Comparison of ENCODE assay signal across 9 mouse cellular contexts in genomic region chr4:106939919-106940227, GRCm38 (mm10). TPM values are rescaled to one million over a fixed set of nuclear protein-coding genes. Genes with fewer than 3 reads are reported as not detected.
DNase-seq lines count a peak whose midpoint lies in the region; ATAC-seq and TF ChIP-seq lines count a peak whose summit lies in the region.
"Had no signal": no experiment of that assay in that cellular context is flagged by ENCODE, and none has a peak within 500 bp of the region (broad histone marks: within the 10 kb centered on the region; RNA-seq: fewer than 3 reads in every experiment).

No protein-coding gene starts in this region.

- 0 out of 2 replicates have a peak overlapping the region, but pooled peaks have one; percentile 22 for H3K9ac ChIP-seq in heart, embryonic 11.5 days (ENCODE audit: low read depth, low read length)
- no peak overlapping the region for H3K9ac ChIP-seq in lung, embryonic 15.5 days
- no peak overlapping the region for H3K9ac ChIP-seq in hindbrain, postnatal 0 days (replicated peaks; ENCODE audit: low read length)
- H3K9ac ChIP-seq in neural tube, embryonic 15.5 days (replicated peaks) = no peak overlapping the region

- H3K36me3 ChIP-seq in heart, embryonic 11.5 days (ENCODE audit: control insufficient read depth, insufficient read depth, low read length) = peaks cover 3% of the 10 kb centered on the region; the same call in 1 of the 2 replicates
- peaks cover 5% of the 10 kb centered on the region; the same call in 1 of the 2 replicates for H3K36me3 ChIP-seq in lung, embryonic 15.5 days
- H3K36me3 ChIP-seq in hindbrain, postnatal 0 days (ENCODE audit: insufficient read depth, low read length) = no peaks in the 10 kb centered on the region
- H3K36me3 ChIP-seq in neural tube, embryonic 15.5 days = no peaks in the 10 kb centered on the region

- no peak overlapping the region for H3K4me2 ChIP-seq in heart, embryonic 11.5 days
- no peak overlapping the region for H3K4me2 ChIP-seq in lung, embryonic 15.5 days
- H3K4me2 ChIP-seq in hindbrain, postnatal 0 days (ENCODE audit: low read depth, low read length) = 0 out of 2 replicates have a peak overlapping the region, but pooled peaks have one; percentile 1
- 0 out of 2 replicates have a peak overlapping the region, but pooled peaks have one; percentile 1 for H3K4me2 ChIP-seq in neural tube, embryonic 15.5 days

- ATAC-seq in heart, embryonic 11.5 days (replicated peaks; ENCODE audit: insufficient number of reproducible peaks, low FRiP score, low TSS enrichment) = no peak
- ATAC-seq in lung, embryonic 15.5 days (ENCODE audit: borderline replicate concordance, extremely low read depth, low FRiP score, low TSS enrichment) = no peak
- ATAC-seq in hindbrain, postnatal 0 days = peak; percentile 48
- ATAC-seq in neural tube, embryonic 15.5 days (ENCODE audit: low FRiP score) = no peak

- H3K9me3 ChIP-seq in heart, embryonic 11.5 days (replicated peaks; ENCODE audit: control insufficient read depth, low read length) = no peaks in the 10 kb centered on the region
- no peaks in the 10 kb centered on the region for H3K9me3 ChIP-seq in lung, embryonic 15.5 days
- H3K9me3 ChIP-seq in hindbrain, postnatal 0 days (ENCODE audit: low read length) = no peaks in the 10 kb centered on the region
- no peaks in the 10 kb centered on the region for H3K9me3 ChIP-seq in neural tube, embryonic 15.5 days (replicated peaks)

- TF ChIP-seq CTCF in hindbrain, postnatal 0 days (IDR thresholded peaks at IDR 0.05; ENCODE audit: low read depth) = no peak

- peaks cover 87% of the 10 kb centered on the region for H3K4me1 ChIP-seq in heart, embryonic 11.5 days (ENCODE audit: control insufficient read depth, insufficient read depth, low read length)
- H3K4me1 ChIP-seq in lung, embryonic 15.5 days = peaks cover 72% of the 10 kb centered on the region
- peaks cover 75% of the 10 kb centered on the region for H3K4me1 ChIP-seq in hindbrain, postnatal 0 days (ENCODE audit: insufficient read depth, low read length)
- H3K4me1 ChIP-seq in neural tube, embryonic 15.5 days = peaks cover 96% of the 10 kb centered on the region

- H3K4me3 ChIP-seq in heart, embryonic 11.5 days (ENCODE audit: low read depth, low read length) = no peak overlapping the region
- H3K4me3 ChIP-seq in lung, embryonic 15.5 days = no peak overlapping the region
- H3K4me3 ChIP-seq in hindbrain, postnatal 0 days (ENCODE audit: low read length) = no peak overlapping the region
- no peak overlapping the region for H3K4me3 ChIP-seq in neural tube, embryonic 15.5 days (replicated peaks)
- H3K4me3 ChIP-seq: myocyte had no signal

- WGBS in heart, embryonic 11.5 days (ENCODE audit: insufficient replicate concordance) = 61% methylated on average over 4 of the region's 4 CpGs
- WGBS in lung, embryonic 15.5 days = 39% methylated on average over 4 of the region's 4 CpGs
- 13% methylated on average over 4 of the region's 4 CpGs for WGBS in hindbrain, postnatal 0 days
- WGBS in neural tube, embryonic 15.5 days = 20% methylated on average over 4 of the region's 4 CpGs

- no peak for DNase-seq in heart, adult 18-20 months
- DNase-seq in lung, adult 18-20 months = no peak
- DNase-seq in hindbrain, postnatal 0 days (ENCODE audit: low spot score) = no peak
- DNase-seq in Muller cell, postnatal 12 days (ENCODE audit: inconsistent ontology term) = no peak
- no peak for DNase-seq in lung, postnatal 36 days

- H3K27ac ChIP-seq in heart, embryonic 11.5 days (ENCODE audit: low read depth, low read length) = peak overlapping the region; percentile 35; the same call in 1 of the 2 replicates
- peak overlapping the region; percentile 66 for H3K27ac ChIP-seq in lung, embryonic 15.5 days
- peak overlapping the region; percentile 69 for H3K27ac ChIP-seq in hindbrain, postnatal 0 days
- peak overlapping the region; percentile 67 for H3K27ac ChIP-seq in neural tube, embryonic 15.5 days (replicated peaks)

- no peaks in the 10 kb centered on the region for H3K27me3 ChIP-seq in heart, embryonic 11.5 days (ENCODE audit: control insufficient read depth, insufficient read depth, low read length)
- no peaks in the 10 kb centered on the region for H3K27me3 ChIP-seq in lung, embryonic 15.5 days
- no peaks in the 10 kb centered on the region for H3K27me3 ChIP-seq in hindbrain, postnatal 0 days (ENCODE audit: insufficient read depth, low read length)
- H3K27me3 ChIP-seq in neural tube, embryonic 15.5 days (replicated peaks) = no peaks in the 10 kb centered on the region

RNA-seq across cellular contexts. Expression of gene Ssbp3, which starts 29.4 kb away (rescaled TPM):
- 54.2 and 63.4 TPM in 2 replicates for polyA plus RNA-seq in heart, embryonic 11.5 days (2014; fragmentation: Nextera tagmentation; extraction: Ambion mirVana)
- total RNA-seq in heart, adult 18-20 months (2021) = 10 to 100 TPM; 27.5 to 37.9 TPM
- polyA plus RNA-seq in lung, embryonic 15.5 days (2015; fragmentation: Nextera tagmentation; extraction: Ambion mirVana) = 90.3 and 90.4 TPM in 2 replicates
- 155 and 156 TPM in 2 replicates for total RNA-seq in hindbrain, postnatal 0 days (2014; rRNA removed)
- polyA plus RNA-seq in hindbrain, postnatal 0 days (2015; fragmentation: Nextera tagmentation; extraction: Ambion mirVana) = 102 and 108 TPM in 2 replicates
- 118 and 130 TPM in 2 replicates for polyA plus RNA-seq in neural tube, embryonic 15.5 days (2015; fragmentation: Nextera tagmentation; extraction: Ambion mirVana)

Comparison
In these comparisons a context has a peak if more than half of its experiments do, and no peak if none do; other contexts are left out.
1. H3K4me2 ChIP-seq: peak in hindbrain, postnatal 0 days (single experiment) and neural tube, embryonic 15.5 days (single experiment); none in heart, embryonic 11.5 days (single experiment) and lung, embryonic 15.5 days (single experiment).
2. Peak in every context shown above with its lines, with median percentiles within 50 percentile points of each other: H3K27ac ChIP-seq.